Mouse (Mus musculus): ENCODE results near the gene Chm.
"Not testable (repeated sequence)": the region's sequence is repeated elsewhere in the genome, so short reads cannot be mapped to it uniquely, and the experiment has no call there.

The Chm gene

DNA sequence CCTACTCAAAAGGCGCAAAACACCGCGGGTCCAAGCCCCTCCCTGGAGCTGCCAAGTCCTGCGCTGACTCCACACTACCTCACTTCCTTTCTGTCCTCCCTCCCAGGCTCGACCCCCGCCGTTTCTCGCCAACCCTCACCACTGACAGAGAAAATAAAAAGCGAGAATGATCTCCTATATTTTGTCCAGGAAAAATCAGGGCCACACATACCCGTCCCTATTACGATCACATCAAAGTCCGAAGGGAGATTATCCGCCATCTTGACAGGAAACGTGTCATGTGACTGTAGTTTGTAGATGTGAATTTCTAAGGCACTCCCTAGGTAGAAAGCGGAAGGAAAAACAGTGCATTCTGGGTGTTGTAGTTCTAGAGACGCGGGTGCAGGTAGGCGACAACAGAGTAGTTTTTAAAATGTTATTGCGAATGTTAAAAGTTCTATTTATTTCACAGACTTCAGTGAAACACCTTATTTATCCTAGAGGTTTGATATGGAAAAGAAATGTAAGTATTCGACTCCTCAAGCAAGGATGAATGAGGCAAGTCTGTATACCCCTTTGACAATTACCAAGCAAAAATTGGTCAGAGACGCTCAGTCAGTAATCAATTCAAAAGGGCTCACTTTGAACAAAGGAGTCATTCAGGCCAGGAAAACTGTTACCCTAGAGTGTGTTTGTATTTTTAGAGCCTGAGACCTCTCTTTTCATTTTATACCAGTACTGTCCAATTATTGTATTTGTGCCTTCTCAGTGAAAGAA lies at the start of gene Chm:
Gene Chm (minus strand): TSS at position 288 of the 756 bp plus-strand sequence.
- peak; percentile 83 for DNase-seq

DNA sequence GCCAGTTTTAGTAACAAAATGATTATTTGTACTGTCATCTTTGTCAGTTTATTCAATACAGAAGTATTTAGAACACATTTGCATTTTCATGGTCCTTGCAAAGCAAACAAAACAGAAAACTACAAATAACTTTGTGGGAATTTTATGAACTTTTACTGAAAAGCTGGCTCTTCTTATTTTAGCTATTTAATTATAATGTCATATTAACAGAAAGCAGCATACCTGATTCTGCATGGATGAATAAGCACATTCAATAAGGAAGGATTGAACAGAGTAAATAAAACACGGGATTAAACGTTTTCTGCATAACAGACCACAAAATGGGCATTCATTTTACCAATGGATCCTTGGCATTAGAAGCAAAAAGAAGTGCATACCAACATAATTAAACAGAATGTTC lies 8.6 kb upstream of the Chm start:
- no peak for DNase-seq

DNA sequence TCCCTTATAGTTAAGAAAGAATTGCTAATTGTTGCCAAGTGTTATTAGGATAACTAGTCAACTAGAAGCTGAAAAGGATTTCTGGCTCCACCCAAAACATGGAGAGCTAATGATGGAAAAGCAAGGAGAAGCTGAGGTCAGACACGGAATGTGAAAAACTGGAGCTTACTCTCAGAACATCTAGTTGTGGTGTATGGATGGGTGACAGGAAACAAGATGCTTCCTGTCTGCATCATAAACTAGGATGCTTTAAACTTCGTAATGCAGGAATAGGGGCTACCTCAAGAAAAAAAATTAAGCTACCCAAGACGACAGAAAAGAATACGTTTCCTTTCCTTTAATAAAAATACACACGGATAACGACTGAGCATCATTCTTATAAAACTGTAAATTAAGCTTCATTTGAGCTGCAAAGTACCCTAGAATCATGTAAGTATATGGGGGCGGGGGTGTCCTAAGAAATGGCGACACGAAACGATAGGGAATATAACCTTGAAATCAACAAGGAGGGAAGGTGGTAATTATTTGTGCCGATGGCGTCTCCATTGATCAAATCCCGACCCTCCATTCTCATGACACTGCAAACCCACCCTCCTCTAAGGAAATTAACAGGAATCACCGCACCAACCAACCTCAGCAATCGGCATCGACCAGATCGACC lies 618 bp downstream of the Chm start:
- no peak for DNase-seq

DNA sequence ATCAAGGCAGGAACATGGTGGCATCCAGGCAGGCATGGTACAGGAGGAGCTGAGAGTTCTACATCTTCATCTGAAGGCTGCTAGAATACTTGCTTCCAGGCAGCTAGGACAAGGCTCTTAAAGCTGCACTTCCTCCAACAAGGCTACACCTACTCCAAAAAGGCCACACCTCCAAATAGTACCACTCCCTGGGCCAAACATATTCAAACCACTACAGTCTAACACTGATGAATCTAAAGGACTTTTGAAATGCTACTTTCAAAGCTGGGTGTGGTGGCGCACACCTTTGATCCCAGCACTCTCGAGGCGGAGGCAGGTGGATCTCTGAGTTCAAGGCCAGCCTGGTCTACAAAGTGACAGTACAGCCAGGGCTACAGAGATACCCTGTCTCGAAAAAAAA lies 4.5 kb downstream of the Chm start:
- not testable (repeated sequence) for DNase-seq

DNA sequence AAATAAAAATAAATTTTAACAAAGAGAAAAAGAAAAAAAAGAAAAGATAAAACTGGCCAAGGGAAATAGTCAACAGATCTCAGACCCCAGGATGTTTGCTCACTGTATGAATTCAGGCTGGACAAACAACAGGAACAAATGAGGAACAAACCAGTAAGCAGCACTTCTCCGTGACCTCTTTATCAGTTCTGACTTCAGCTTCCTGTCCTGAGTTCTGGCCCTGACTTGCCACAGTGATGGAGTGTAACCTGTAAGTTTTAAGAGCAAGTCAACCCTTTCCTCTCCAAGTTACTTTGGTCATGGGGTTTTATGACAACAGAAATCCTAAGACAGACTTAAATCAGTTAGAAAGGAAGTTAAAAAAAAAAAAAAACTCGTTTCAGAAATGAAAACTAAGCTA lies 12.6 kb downstream of the Chm start:
- DNase-seq = no peak

DNA sequence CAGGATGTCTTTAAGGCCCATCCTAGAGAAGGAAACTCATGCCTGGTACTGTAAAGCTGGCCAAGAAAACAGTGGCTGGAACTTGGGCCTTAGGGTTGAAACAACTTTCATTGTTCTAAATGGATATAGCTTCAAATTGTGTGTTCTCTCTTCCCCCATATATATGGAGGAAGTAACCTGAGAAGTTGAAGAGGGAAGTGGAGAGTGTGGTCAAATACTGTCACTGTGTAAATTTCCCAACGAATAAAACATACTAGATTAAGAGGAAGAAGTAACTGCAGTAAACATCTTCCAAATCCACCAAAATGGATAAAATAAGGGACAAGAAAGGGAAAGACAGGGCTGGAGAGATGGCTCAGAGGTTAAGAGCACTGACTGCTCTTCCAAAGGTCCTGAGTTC lies 13.0 kb downstream of the Chm start:
- peak; percentile 4 for DNase-seq

DNA sequence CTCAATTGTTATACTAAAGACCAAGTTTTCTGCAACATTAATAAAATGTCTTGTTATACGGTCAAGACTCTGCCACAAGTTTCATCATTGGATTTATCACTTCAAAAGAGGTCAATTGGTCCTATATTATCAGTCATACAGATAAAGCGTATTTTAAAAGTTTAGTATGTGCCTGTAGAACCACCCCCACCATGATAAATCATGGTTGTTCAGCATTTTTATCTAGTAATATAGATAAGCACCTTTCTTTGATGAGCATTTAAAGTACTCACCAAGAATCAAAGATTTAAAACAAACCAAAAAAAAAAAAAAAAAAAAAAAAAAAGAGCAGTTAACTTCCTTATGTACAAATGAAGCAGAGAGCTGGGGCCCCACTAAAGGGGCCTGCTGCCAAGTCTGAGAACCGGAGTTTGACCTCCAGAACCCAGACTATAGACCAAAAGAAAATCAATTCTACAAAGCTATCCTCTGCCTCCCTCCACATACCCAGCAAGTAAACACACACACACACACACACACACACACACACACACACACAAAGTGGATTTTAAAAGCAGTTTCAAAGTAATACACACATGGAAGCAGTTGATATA lies 25.0 kb downstream of the Chm start:
- DNase-seq = no peak

DNA sequence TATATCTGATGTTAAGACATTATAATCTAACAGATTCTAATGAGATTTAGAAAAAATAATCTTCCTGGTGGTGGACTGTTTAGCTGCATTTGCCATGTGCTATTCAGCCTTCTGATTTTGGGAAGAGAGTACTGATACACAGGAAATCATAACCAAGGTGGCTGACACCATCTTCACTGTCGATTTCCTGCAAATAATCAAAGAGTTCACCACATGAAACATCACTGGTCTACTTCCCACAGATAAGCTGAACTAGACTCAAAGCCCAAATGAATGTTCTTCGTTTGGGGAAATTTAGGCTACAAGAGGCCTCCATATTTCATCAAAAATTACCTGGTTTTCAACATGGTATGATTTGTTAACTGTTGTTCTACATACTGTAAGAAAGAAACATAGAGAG lies 101.1 kb downstream of the Chm start:
- DNase-seq = no peak

DNA sequence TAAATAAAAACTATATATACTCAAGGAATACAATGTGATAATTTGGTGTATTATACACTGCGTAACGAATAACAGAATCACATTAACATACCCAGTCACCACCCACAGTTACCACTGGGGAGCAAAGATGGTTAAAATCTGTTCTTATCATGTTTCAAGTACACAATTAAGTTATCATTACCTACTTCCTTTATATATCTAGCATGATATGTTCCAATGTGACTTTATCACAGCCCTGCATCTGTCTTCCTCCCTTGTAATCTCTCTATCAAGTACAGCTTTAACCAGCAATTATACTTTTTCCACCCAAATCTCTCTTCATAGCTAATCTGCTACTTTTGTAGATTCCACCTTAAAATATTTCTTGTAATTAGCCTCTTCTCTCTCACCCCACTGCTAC lies 109.3 kb downstream of the Chm start:
- DNase-seq = no peak

DNA sequence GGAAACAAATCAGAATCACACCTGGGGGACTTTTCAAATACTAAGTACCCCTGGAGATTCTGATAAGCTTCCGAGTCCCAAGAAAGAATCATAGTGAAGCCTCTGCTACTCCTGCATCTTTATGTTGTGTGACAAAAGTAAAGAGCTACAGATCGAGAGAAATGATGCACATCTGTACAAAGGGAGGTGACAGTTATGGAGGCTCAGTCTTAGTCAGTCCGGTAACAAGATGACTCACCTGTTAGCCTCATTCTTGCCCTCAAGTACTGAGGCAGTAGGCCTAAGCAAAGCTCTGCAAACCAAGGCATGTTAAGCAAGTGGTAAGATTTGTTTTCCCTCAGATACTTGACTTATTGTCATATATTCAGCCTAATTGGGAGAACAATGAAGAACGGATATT lies 110.5 kb downstream of the Chm start:
- DNase-seq = no peak

DNA sequence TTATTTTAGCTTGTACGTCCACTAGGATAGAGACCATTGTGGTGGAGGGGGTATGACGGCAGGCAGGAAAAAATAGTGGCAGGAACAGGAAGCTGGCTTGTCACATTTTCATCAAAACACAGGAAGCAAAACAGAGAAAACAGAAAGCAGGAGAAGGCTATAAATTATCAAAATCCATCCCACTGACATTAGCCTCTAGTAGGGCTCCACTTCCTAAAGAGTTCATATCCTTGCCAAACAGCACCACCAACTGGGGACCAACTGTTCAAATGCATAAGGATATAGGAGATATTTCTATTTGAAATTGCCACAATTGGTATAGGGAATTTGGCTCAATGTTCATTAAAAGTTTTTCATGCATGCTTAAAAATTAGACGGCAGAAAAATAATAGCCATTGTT lies 181.7 kb downstream of the Chm start:
- DNase-seq = no peak

DNA sequence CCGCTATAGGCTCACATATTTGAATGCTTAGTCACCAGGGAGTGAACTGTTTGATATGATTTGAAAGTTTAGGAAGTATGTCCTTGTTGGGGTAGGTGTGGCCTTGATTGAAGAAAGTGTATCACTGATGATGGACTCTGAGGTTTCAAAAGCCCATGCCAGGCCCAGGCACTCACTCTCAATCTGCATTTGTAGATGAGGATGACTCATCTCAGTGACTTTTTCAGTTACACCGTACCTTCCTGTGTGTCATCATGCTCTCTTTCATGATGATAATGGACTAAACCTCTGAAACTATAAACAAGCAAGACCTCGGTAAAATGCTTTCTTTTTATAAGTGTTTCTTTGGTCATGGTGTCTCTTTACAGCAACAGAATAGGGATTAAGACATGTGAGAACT lies 183.1 kb downstream of the Chm start:
- DNase-seq = no peak

Measured in lung, postnatal 36 days (tissue).